Mouse (Mus musculus): ENCODE data around the gene Fbxo34.

Fbxo34 gene

GRCm38 (mm10) chr14:47462453-47462852 lies 12.2 kb downstream of the Fbxo34 start:
- H3K4me3 ChIP-seq (replicated peaks; ENCODE audit: low read length) = no peak overlapping the region
- no peaks in the 10 kb centered on the region for H3K36me3 ChIP-seq (ENCODE audit: insufficient read depth, low read length)
- H3K4me1 ChIP-seq (replicated peaks; ENCODE audit: low read depth, low read length) = no peaks in the 10 kb centered on the region
- TF ChIP-seq CTCF (conservative IDR thresholded peaks at IDR 0.05; ENCODE audit: low read length) (no peak), POU5F1 (IDR thresholded peaks at IDR 0.05; ENCODE audit: borderline replicate concordance, low read length) (no peak), NANOG (IDR thresholded peaks at IDR 0.05; ENCODE audit: borderline replicate concordance, low read length) (no peak)
- H3K9me3 ChIP-seq (ENCODE audit: low read length) = no peaks in the 10 kb centered on the region
- no peaks in the 10 kb centered on the region; the same call in 1 of the 2 replicates for H3K27me3 ChIP-seq (ENCODE audit: insufficient read depth, low read length)

GRCm38 (mm10) chr14:47462877-47463460 lies 12.7 kb downstream of the Fbxo34 start:
- Histone ChIP-seq H3K4me3 (replicated peaks; ENCODE audit: low read length) (no peak overlapping the region), H3K4me1 (replicated peaks; ENCODE audit: low read depth, low read length) (no peaks in the 10 kb centered on the region), H3K27me3 (ENCODE audit: insufficient read depth, low read length) (no peaks in the 10 kb centered on the region; the same call in 1 of the 2 replicates), H3K9me3 (ENCODE audit: low read length) (no peaks in the 10 kb centered on the region), H3K36me3 (ENCODE audit: insufficient read depth, low read length) (no peaks in the 10 kb centered on the region)
- TF ChIP-seq CTCF (conservative IDR thresholded peaks at IDR 0.05; ENCODE audit: low read length) (no peak), POU5F1 (IDR thresholded peaks at IDR 0.05; ENCODE audit: borderline replicate concordance, low read length) (no peak), NANOG (IDR thresholded peaks at IDR 0.05; ENCODE audit: borderline replicate concordance, low read length) (no peak)

GRCm38 (mm10) chr14:47464426-47464825 lies 14.2 kb downstream of the Fbxo34 start:
- TF ChIP-seq POU5F1 (IDR thresholded peaks at IDR 0.05; ENCODE audit: borderline replicate concordance, low read length) (no peak), CTCF (conservative IDR thresholded peaks at IDR 0.05; ENCODE audit: low read length) (no peak), NANOG (IDR thresholded peaks at IDR 0.05; ENCODE audit: borderline replicate concordance, low read length) (no peak)
- no peak overlapping the region for H3K4me3 ChIP-seq (replicated peaks; ENCODE audit: low read length)
- H3K9me3 ChIP-seq (ENCODE audit: low read length) = no peaks in the 10 kb centered on the region
- H3K27me3 ChIP-seq (ENCODE audit: insufficient read depth, low read length) = no peaks in the 10 kb centered on the region; the same call in 1 of the 2 replicates
- H3K4me1 ChIP-seq (replicated peaks; ENCODE audit: low read depth, low read length) = no peaks in the 10 kb centered on the region
- no peaks in the 10 kb centered on the region for H3K36me3 ChIP-seq (ENCODE audit: insufficient read depth, low read length)

- H3K4me3 ChIP-seq (replicated peaks; ENCODE audit: low read length) = no peak overlapping the region
- no peaks in the 10 kb centered on the region for H3K9me3 ChIP-seq (ENCODE audit: low read length)
- TF ChIP-seq POU5F1 (IDR thresholded peaks at IDR 0.05; ENCODE audit: borderline replicate concordance, low read length) (no peak), NANOG (IDR thresholded peaks at IDR 0.05; ENCODE audit: borderline replicate concordance, low read length) (no peak), CTCF (conservative IDR thresholded peaks at IDR 0.05; ENCODE audit: low read length) (no peak)
- H3K27me3 ChIP-seq (ENCODE audit: insufficient read depth, low read length) = no peaks in the 10 kb centered on the region; the same call in 1 of the 2 replicates
- no peaks in the 10 kb centered on the region for H3K4me1 ChIP-seq (replicated peaks; ENCODE audit: low read depth, low read length)
- H3K36me3 ChIP-seq (ENCODE audit: insufficient read depth, low read length) = no peaks in the 10 kb centered on the region
These were observed 15.4 kb downstream of the Fbxo34 start for GRCm38 (mm10) chr14:47465468-47466175.

GRCm38 (mm10) chr14:47472359-47472742 lies 22.1 kb downstream of the Fbxo34 start:
- peak; percentile 10; the same call in 1 of the 2 replicates for TF ChIP-seq CTCF (conservative IDR thresholded peaks at IDR 0.05; ENCODE audit: low read length)
- TF ChIP-seq POU5F1 (IDR thresholded peaks at IDR 0.05; ENCODE audit: borderline replicate concordance, low read length) = no peak
- TF ChIP-seq NANOG (IDR thresholded peaks at IDR 0.05; ENCODE audit: borderline replicate concordance, low read length) = no peak
- peaks cover 13% of the 10 kb centered on the region; the same call in 1 of the 2 replicates for H3K36me3 ChIP-seq (ENCODE audit: insufficient read depth, low read length)
- peak overlapping the region; percentile 90 for H3K4me3 ChIP-seq (replicated peaks; ENCODE audit: low read length)
- no peaks in the 10 kb centered on the region for H3K27me3 ChIP-seq (ENCODE audit: insufficient read depth, low read length)
- H3K4me1 ChIP-seq (replicated peaks; ENCODE audit: low read depth, low read length) = peaks cover 29% of the 10 kb centered on the region
- H3K9me3 ChIP-seq (ENCODE audit: low read length) = no peaks in the 10 kb centered on the region

GRCm38 (mm10) chr14:47472743-47473546 lies 22.7 kb downstream of the Fbxo34 start:
- Histone ChIP-seq H3K9me3 (ENCODE audit: low read length) (no peaks in the 10 kb centered on the region), H3K36me3 (ENCODE audit: insufficient read depth, low read length) (peaks cover 13% of the 10 kb centered on the region; the same call in 1 of the 2 replicates), H3K27me3 (ENCODE audit: insufficient read depth, low read length) (no peaks in the 10 kb centered on the region), H3K4me3 (replicated peaks; ENCODE audit: low read length) (peak overlapping the region; percentile 90), H3K4me1 (replicated peaks; ENCODE audit: low read depth, low read length) (peaks cover 29% of the 10 kb centered on the region)
- no peak for TF ChIP-seq NANOG (IDR thresholded peaks at IDR 0.05; ENCODE audit: borderline replicate concordance, low read length)

- H3K4me1 ChIP-seq (replicated peaks; ENCODE audit: low read depth, low read length) = peaks cover 29% of the 10 kb centered on the region
- no peaks in the 10 kb centered on the region for H3K9me3 ChIP-seq (ENCODE audit: low read length)
- peak overlapping the region; percentile 90; the same call in 1 of the 2 replicates for H3K4me3 ChIP-seq (replicated peaks; ENCODE audit: low read length)
- TF ChIP-seq NANOG (IDR thresholded peaks at IDR 0.05; ENCODE audit: borderline replicate concordance, low read length) = no peak
- TF ChIP-seq CTCF (conservative IDR thresholded peaks at IDR 0.05; ENCODE audit: low read length) = no peak
- TF ChIP-seq POU5F1 (IDR thresholded peaks at IDR 0.05; ENCODE audit: borderline replicate concordance, low read length) = no peak
- H3K27me3 ChIP-seq (ENCODE audit: insufficient read depth, low read length) = no peaks in the 10 kb centered on the region
- H3K36me3 ChIP-seq (ENCODE audit: insufficient read depth, low read length) = peaks cover 13% of the 10 kb centered on the region; the same call in 1 of the 2 replicates
These were observed 23.7 kb downstream of the Fbxo34 start for GRCm38 (mm10) chr14:47473891-47474290.

- TF ChIP-seq POU5F1 (IDR thresholded peaks at IDR 0.05; ENCODE audit: borderline replicate concordance, low read length) (no peak), CTCF (conservative IDR thresholded peaks at IDR 0.05; ENCODE audit: low read length) (no peak), NANOG (IDR thresholded peaks at IDR 0.05; ENCODE audit: borderline replicate concordance, low read length) (no peak)
- Histone ChIP-seq H3K9me3 (ENCODE audit: low read length) (no peaks in the 10 kb centered on the region), H3K27me3 (ENCODE audit: insufficient read depth, low read length) (no peaks in the 10 kb centered on the region), H3K4me3 (replicated peaks; ENCODE audit: low read length) (no peak overlapping the region), H3K36me3 (ENCODE audit: insufficient read depth, low read length) (peaks cover 13% of the 10 kb centered on the region; the same call in 1 of the 2 replicates), H3K4me1 (replicated peaks; ENCODE audit: low read depth, low read length) (peaks cover 32% of the 10 kb centered on the region)
These were observed 24.5 kb downstream of the Fbxo34 start for GRCm38 (mm10) chr14:47474571-47475254.
